Mouse (Mus musculus): ENCODE results near the gene Ubc.

Ubc gene

DNA sequence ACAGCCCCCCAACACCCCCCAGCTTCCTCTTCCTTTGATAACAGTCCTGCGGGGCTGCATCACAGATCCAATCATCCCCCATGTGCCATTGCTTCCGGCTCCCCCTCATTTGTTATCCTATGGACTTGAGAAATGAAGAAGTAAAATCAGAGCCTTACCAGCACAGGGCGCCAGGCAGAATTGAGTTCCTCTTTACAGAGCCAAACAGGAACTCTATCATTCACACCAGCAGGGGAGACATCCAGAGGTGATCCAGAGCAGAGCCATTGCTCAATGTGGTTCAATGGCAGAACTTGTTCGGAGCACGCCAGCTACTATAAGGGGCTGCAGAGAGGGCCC lies 31.8 kb downstream of the Ubc start:
- in situ Hi-C loops (cut with MboI; ENCODE audit: low pct_unique_long_range_greater_than_20kb in 1 of 2, low sequenced_read_pairs in 2 of 2, unreplicated experiment in 1 of 2): no loop called here

GRCm38 (mm10) chr5:125357543-125358269 lies 32.3 kb downstream of the Ubc start:
- in situ Hi-C loops (cut with MboI; ENCODE audit: low pct_unique_long_range_greater_than_20kb in 1 of 2, low sequenced_read_pairs in 2 of 2, unreplicated experiment in 1 of 2): no loop called here

GRCm38 (mm10) chr5:125355650-125356049 lies 34.4 kb downstream of the Ubc start:
- in situ Hi-C loops (cut with MboI; ENCODE audit: low pct_unique_long_range_greater_than_20kb in 1 of 2, low sequenced_read_pairs in 2 of 2, unreplicated experiment in 1 of 2): no loop called here

GRCm38 (mm10) chr5:125354885-125355492 lies 35.0 kb downstream of the Ubc start:
- in situ Hi-C loops (cut with MboI; ENCODE audit: low pct_unique_long_range_greater_than_20kb in 1 of 2, low sequenced_read_pairs in 2 of 2, unreplicated experiment in 1 of 2): no loop called here

DNA sequence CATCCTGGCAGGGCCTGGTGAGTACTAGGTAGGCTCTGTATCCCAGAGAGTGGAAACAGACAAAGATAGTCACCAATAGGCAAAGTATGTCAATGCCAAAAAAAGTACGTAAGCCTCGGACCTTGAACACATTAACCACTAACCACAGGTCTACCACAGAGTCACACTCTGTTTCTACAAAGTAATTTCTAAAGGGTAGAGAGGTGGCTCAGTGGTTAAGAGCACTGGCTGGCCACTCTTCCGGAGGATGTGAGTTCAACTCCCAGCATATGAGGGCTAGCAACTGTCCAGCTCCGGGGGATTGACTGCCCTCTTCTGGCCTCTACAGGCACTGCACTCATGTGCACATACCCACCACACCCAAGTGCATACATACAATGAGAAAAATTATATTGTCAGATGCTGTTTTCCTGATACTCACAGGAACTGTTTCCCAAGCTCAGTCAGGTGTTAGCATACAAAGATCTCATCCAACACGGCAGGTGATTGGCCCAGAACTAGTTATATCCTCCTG lies 37.2 kb downstream of the Ubc start:
- in situ Hi-C loops (cut with MboI; ENCODE audit: low pct_unique_long_range_greater_than_20kb in 1 of 2, low sequenced_read_pairs in 2 of 2, unreplicated experiment in 1 of 2): no loop called here

- in situ Hi-C loops (cut with MboI; ENCODE audit: low pct_unique_long_range_greater_than_20kb in 1 of 2, low sequenced_read_pairs in 2 of 2, unreplicated experiment in 1 of 2): no loop called here
Measured at GRCm38 (mm10) chr5:125351939-125352338, 38.1 kb downstream of the Ubc start.

GRCm38 (mm10) chr5:125351057-125351456 lies 38.9 kb downstream of the Ubc start:
- in situ Hi-C loops (cut with MboI; ENCODE audit: low pct_unique_long_range_greater_than_20kb in 1 of 2, low sequenced_read_pairs in 2 of 2, unreplicated experiment in 1 of 2): no loop called here

GRCm38 (mm10) chr5:125349391-125349790 lies 40.6 kb downstream of the Ubc start:
- in situ Hi-C loops (cut with MboI; ENCODE audit: low pct_unique_long_range_greater_than_20kb in 1 of 2, low sequenced_read_pairs in 2 of 2, unreplicated experiment in 1 of 2): no loop called here

DNA sequence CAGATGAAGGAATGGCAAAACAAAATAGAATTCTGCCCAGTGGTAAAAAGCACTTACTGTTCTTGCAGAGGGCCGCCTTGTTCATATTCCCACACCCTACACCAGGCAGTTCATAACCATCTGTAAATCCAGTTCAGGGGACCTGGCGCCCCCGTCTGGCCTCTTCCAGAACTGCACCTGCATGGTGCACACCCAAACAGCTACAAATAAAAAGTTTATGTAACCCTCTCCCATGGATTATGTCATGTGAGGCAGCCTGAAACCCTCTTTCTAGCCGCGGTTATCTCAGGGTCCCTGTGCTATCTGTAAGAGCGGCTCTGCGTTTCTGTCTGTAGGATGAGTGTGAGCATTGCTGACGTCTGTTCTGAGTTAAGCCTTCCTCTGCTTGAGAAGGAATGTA lies 41.5 kb downstream of the Ubc start:
- in situ Hi-C loops (cut with MboI; ENCODE audit: low pct_unique_long_range_greater_than_20kb in 1 of 2, low sequenced_read_pairs in 2 of 2, unreplicated experiment in 1 of 2): no loop called here

DNA sequence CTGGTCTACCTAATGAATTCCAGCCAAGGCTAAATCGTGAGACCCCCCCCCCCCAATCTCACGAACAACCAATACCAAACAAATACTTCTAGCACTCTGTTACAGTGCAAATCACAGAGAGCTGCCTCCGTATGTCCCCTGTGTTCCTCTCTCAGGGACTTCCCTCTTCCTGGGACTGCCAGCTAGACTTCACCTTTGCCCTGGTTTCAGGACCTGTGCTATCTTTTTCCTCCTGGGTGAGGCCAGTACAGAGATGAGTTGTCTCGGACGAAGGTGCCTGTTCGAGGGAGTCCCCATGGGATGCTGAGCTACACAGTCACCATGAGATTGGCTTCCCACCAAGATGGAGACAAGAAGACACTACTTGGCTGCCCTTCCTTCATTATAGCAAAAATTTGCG lies 41.9 kb downstream of the Ubc start:
- in situ Hi-C loops (cut with MboI; ENCODE audit: low pct_unique_long_range_greater_than_20kb in 1 of 2, low sequenced_read_pairs in 2 of 2, unreplicated experiment in 1 of 2): no loop called here

DNA sequence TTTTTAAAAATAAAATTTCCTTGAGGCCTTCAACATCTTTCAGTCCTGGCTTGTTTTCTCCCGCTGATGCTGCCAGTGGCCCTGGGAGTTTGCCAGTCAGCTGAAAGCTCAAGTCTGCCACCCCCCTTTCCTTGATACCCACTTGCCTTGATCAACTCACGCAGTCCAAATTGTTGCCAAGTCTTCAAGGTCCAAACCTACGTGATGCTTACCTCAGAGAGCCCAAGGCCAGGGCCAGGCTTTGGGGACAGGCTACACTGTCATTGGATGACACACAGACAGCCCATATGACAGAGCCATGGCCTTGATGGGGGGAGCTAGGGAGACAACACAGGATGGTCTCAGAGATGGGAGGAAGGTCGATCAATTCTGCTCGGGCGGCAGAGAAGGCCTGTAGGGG lies 45.7 kb downstream of the Ubc start:
- in situ Hi-C loops (cut with MboI; ENCODE audit: low pct_unique_long_range_greater_than_20kb in 1 of 2, low sequenced_read_pairs in 2 of 2, unreplicated experiment in 1 of 2): no loop called here

DNA sequence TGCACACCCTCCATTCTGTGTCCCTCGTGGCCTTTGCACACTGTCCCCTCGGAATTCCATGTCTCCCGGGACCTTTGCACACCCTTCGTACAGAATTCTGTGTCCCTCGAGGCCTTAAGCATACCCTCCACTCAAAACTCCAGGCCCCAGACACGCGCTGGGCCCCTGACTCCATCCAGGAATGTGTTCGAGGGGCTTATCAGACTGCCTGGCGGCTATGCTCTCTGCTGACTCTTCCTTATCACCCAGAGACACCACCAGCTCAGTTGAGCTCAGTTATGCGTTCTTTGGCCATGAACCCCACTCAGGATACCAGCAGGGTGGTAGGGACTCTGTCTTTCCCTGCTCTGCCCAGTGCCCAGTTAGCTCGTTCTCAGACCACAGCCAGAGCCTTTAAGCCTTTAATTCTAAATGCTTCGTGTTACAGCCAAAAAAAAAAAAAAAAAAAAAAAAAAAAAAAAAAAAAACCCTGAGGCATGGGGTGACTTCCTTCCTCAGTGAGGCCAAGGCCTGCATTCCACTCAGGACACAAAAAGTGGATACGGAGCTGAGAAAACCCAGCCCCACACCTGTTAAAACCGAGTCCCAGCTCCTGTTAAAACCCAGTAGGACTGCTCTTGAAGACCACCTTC lies 48.4 kb downstream of the Ubc start:
- in situ Hi-C loops (cut with MboI; ENCODE audit: low pct_unique_long_range_greater_than_20kb in 1 of 2, low sequenced_read_pairs in 2 of 2, unreplicated experiment in 1 of 2): no loop called here

DNA sequence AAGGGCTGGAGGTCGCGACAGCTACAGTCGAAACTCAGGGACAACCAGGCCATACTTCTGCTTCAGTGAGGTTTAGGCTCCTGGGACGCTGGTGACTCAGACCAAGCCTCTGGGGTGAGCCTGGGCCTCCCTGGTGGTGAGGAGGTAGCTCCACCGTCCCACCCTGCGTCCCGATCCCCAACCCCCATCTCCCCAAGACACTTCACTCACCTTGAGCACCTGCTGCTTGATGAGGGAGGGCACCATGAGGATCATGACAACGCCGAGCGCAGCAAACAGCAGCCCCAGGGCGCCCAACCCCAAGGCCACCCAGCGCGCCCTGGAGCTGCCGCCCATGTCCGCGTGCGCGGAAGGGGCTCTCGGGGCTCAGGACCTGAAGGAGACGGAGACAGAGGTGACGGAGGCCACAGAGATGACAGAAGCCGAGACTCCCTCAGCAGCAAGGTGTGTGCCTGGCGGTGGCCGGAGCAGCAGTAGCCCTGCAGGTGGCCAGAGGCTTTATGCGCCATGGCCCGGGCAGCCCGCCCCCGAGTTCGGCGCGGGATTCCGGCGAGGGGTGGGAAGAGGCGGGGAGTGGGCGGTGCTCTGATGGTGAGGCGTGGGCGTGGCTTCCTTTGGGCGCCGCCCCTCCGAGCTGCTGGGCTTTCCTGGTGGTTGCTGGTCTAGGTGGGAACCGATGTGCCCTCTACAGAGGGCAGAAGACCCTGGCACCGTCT lies 49.3 kb downstream of the Ubc start, which contains the start of gene Scarb1:
Gene Scarb1, minus strand, starts transcription at position 548 of the 716 bp plus-strand sequence.
- in situ Hi-C loops (cut with MboI; ENCODE audit: low pct_unique_long_range_greater_than_20kb in 1 of 2, low sequenced_read_pairs in 2 of 2, unreplicated experiment in 1 of 2): no loop called here

- in situ Hi-C loops (cut with MboI; ENCODE audit: low pct_unique_long_range_greater_than_20kb in 1 of 2, low sequenced_read_pairs in 2 of 2, unreplicated experiment in 1 of 2): no loop called here
Measured at GRCm38 (mm10) chr5:125339851-125340531, 50.0 kb downstream of the Ubc start.

DNA sequence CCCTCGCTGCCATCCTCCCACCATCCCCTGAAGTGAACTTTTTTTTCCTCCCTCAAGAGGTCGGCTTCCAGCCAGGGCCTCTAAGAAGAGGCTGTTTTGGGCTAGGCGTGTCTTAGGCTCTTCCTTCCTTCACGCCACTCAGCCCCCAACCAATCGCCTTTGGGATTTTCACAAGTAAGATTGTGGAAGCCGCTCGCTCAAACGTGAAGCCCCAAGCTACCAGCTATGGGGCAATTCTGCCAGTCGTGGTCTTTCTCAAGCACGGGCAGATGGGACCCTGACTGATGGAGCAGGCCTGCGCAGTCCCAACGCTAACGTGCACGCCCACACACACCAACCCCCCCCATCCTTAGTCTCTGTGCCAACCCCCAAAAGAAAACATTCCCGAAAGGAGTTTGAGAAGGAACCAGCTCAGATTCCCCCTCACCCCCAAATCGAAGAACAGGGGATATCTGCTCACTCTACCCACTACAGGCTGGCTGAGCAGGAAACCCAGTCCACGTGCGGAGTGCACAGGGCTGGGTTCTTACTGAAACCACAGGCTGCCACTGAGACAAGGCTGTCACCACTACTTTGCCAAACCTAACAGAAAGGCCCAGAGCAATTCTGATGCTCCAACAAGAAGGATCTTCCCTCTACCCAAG lies 50.8 kb downstream of the Ubc start:
- in situ Hi-C loops (cut with MboI; ENCODE audit: low pct_unique_long_range_greater_than_20kb in 1 of 2, low sequenced_read_pairs in 2 of 2, unreplicated experiment in 1 of 2): no loop called here

DNA sequence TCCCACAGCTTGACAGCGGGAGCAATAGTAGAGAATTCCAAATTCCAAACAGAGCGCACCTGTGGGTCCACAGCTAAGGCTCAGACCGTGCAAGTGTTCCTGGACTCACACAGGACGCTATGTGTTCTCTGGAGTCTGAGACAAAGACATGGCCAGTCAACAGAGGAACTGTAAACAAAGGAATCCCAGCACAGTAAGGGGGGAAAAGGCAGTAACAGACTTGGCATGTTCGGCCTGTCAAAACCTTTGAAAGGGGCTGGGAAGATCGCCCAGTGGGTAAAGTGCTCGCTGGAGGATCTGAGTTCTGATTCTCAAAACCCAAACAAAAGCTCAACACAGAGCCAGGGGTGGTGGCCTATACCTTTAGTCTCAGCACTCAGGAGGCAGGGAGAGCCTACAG lies 52.5 kb downstream of the Ubc start:
- in situ Hi-C loops (cut with MboI; ENCODE audit: low pct_unique_long_range_greater_than_20kb in 1 of 2, low sequenced_read_pairs in 2 of 2, unreplicated experiment in 1 of 2): no loop called here

DNA sequence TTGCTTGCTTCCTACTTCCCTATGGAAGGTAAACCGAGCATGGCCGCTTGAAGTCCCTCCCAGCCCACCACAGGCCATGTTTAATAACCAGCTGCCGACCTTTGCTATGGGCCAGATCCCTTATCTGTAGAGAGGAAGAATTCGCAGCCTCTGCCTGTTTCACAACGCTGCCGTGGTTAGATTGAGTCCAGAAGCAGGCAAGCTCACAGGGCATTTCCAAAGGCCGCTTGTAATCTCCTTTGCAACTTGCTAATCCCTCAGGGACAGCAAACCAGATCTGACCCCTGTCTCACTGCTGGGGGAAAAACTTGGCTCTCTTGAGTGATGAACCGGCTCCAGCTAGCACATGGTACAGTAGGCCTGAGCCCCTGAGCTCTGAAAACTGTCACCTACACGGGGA lies 53.0 kb downstream of the Ubc start:
- in situ Hi-C loops (cut with MboI; ENCODE audit: low pct_unique_long_range_greater_than_20kb in 1 of 2, low sequenced_read_pairs in 2 of 2, unreplicated experiment in 1 of 2): no loop called here

Measured in mouse embryonic stem cell (cell line).